20 mouse cellular contexts compared by ENCODE assay signal in genomic region chr3:137715946-137716345, GRCm38 (mm10). TPM values are rescaled to one million over a fixed set of nuclear protein-coding genes. Genes with fewer than 3 reads are reported as not detected.
DNase-seq lines count a peak whose midpoint lies in the region; ATAC-seq and TF ChIP-seq lines count a peak whose summit lies in the region.
"Had no signal": no experiment of that assay in that cellular context is flagged by ENCODE, and none has a peak within 500 bp of the region (broad histone marks: within the 10 kb centered on the region; RNA-seq: fewer than 3 reads in every experiment).

No protein-coding gene starts in this region.

- no peaks in the 10 kb centered on the region for H3K4me1 ChIP-seq in lung, embryonic 14.5 days (ENCODE audit: insufficient read depth)
- no peaks in the 10 kb centered on the region for H3K4me1 ChIP-seq in lung, adult 2 months (ENCODE audit: control insufficient read depth, insufficient read depth, low read length)
- peaks cover 15% of the 10 kb centered on the region for H3K4me1 ChIP-seq in kidney, embryonic 16.5 days (ENCODE audit: insufficient read depth, low read length)
- H3K4me1 ChIP-seq: hindbrain, embryonic 13.5 days; limb, embryonic 15.5 days had no signal

- H3K36me3 ChIP-seq in lung, embryonic 14.5 days (ENCODE audit: insufficient read depth): no peaks in the 10 kb centered on the region
- H3K36me3 ChIP-seq in kidney, embryonic 16.5 days (ENCODE audit: insufficient read depth, low read length): no peaks in the 10 kb centered on the region
- H3K36me3 ChIP-seq: hindbrain, embryonic 13.5 days; limb, embryonic 15.5 days had no signal

- DNase-seq in lung, embryonic 14.5 days: peak; percentile 52
- DNase-seq in lung, adult 2 months: no peak
- DNase-seq in brain, embryonic 14.5 days (ENCODE audit: low read depth): peak; percentile 38
- no peak for DNase-seq in left cerebral cortex, adult 18-20 months (ENCODE audit: low spot score in 2 of 2)
- DNase-seq in B cell, adult 2 months: no peak
- DNase-seq in left cerebral cortex, adult 2 months (ENCODE audit: extremely low spot score in 1 of 2, low spot score in 2 of 2): no peak
- DNase-seq: cerebellum, adult 9-10 months; liver, postnatal 0 days; right cerebral cortex, postnatal 25 days had no signal

- peak; percentile 44; the same call in 1 of the 2 replicates for ATAC-seq in lung, embryonic 14.5 days (ENCODE audit: insufficient read depth)
- ATAC-seq in kidney, embryonic 16.5 days (ENCODE audit: low FRiP score, low TSS enrichment): peak; percentile 93
- ATAC-seq: intestine, embryonic 16.5 days; liver, postnatal 0 days; midbrain, embryonic 16.5 days had no signal

- H3K4me2 ChIP-seq in lung, embryonic 14.5 days: no peak overlapping the region
- H3K4me2 ChIP-seq in kidney, embryonic 16.5 days (replicated peaks; ENCODE audit: low read depth, low read length): no peak overlapping the region
- H3K4me2 ChIP-seq: forebrain, embryonic 13.5 days; hindbrain, embryonic 13.5 days; limb, embryonic 15.5 days had no signal

- intact Hi-C loops in left cerebral cortex, adult 2 months (cut with DNase I): no loop called here

- no peak for TF ChIP-seq POLR2A in lung, adult 2 months (IDR thresholded peaks at IDR 0.05; ENCODE audit: borderline replicate concordance, extremely low read depth, low read depth, low read length)
- TF ChIP-seq POLR2A in brain, embryonic 14.5 days (IDR thresholded peaks at IDR 0.05; ENCODE audit: borderline replicate concordance, extremely low read depth, insufficient read depth, insufficient read length, poor library complexity, severe bottlenecking): no peak

- no peaks in the 10 kb centered on the region for H3K27me3 ChIP-seq in lung, embryonic 14.5 days (ENCODE audit: insufficient read depth, low read length)
- H3K27me3 ChIP-seq in kidney, embryonic 16.5 days (ENCODE audit: insufficient read depth, low read length): no peaks in the 10 kb centered on the region
- H3K27me3 ChIP-seq: CH12.LX; forebrain, embryonic 13.5 days; hindbrain, embryonic 13.5 days; limb, embryonic 15.5 days had no signal

- H3K9me3 ChIP-seq in lung, embryonic 14.5 days (ENCODE audit: low read depth, low read length): no peaks in the 10 kb centered on the region
- no peaks in the 10 kb centered on the region for H3K9me3 ChIP-seq in kidney, embryonic 16.5 days (ENCODE audit: low read length)
- H3K9me3 ChIP-seq: forebrain, embryonic 13.5 days; hindbrain, embryonic 13.5 days; limb, embryonic 15.5 days had no signal

- H3K9ac ChIP-seq in lung, embryonic 14.5 days: no peak overlapping the region
- no peak overlapping the region for H3K9ac ChIP-seq in kidney, embryonic 16.5 days (replicated peaks; ENCODE audit: low read length)
- H3K9ac ChIP-seq: forebrain, embryonic 13.5 days; hindbrain, embryonic 13.5 days; limb, embryonic 15.5 days; liver, postnatal 0 days had no signal

- WGBS in lung, embryonic 14.5 days: 13% methylated on average over 2 of the region's 2 CpGs
- WGBS in lung, adult 2 months: 37% methylated on average over 2 of the region's 2 CpGs
- 0% methylated on average over 2 of the region's 2 CpGs for WGBS in kidney, embryonic 16.5 days

- no peak overlapping the region for H3K4me3 ChIP-seq in lung, embryonic 14.5 days (ENCODE audit: low read depth, low read length)
- H3K4me3 ChIP-seq in lung, adult 2 months (replicated peaks; ENCODE audit: extremely low read depth, low read depth, low read length): no peak overlapping the region
- no peak overlapping the region for H3K4me3 ChIP-seq in kidney, embryonic 16.5 days (ENCODE audit: low read length)
- H3K4me3 ChIP-seq in left cerebral cortex, adult 2 months: no peak overlapping the region
- H3K4me3 ChIP-seq: forebrain, embryonic 13.5 days; hindbrain, embryonic 13.5 days; limb, embryonic 15.5 days had no signal

- no peak overlapping the region for H3K27ac ChIP-seq in lung, embryonic 14.5 days (ENCODE audit: low read depth)
- peak overlapping the region; percentile 59 for H3K27ac ChIP-seq in kidney, embryonic 16.5 days (ENCODE audit: low read length)
- no peak overlapping the region for H3K27ac ChIP-seq in left cerebral cortex, adult 2 months
- H3K27ac ChIP-seq: forebrain, embryonic 13.5 days; hindbrain, embryonic 13.5 days; limb, embryonic 15.5 days had no signal

- no peak for TF ChIP-seq CTCF in lung, embryonic 14.5 days (IDR thresholded peaks at IDR 0.05; ENCODE audit: low read depth)
- no peak for TF ChIP-seq CTCF in lung, adult 2 months (IDR thresholded peaks at IDR 0.05; ENCODE audit: insufficient read depth, low read length)
- TF ChIP-seq CTCF in brain, embryonic 14.5 days (IDR thresholded peaks at IDR 0.05; ENCODE audit: borderline replicate concordance, extremely low read depth, insufficient read depth, insufficient read length): no peak
- TF ChIP-seq CTCF in left cerebral cortex, adult 2 months (IDR thresholded peaks at IDR 0.05): no peak

RNA-seq across cellular contexts. Expression of gene Gm21962, which starts 44.6 kb away (rescaled TPM):
- not detected in 2 replicates for polyA plus RNA-seq in lung, embryonic 14.5 days (2014; fragmentation: Nextera tagmentation; extraction: Ambion mirVana)
- not detected in 2 replicates for polyA plus RNA-seq in lung, adult 2 months (2012; rRNA removed)
- polyA plus RNA-seq in brain, embryonic 14.5 days (2012; rRNA removed): not detected in 2 replicates
- polyA plus RNA-seq in kidney, embryonic 16.5 days (2015; fragmentation: Nextera tagmentation; extraction: Ambion mirVana): not detected in 2 replicates
- total RNA-seq in left cerebral cortex, adult 18-20 months (2021): not detected
- not detected for total RNA-seq in left cerebral cortex, adult 2 months (2021)
- total RNA-seq: CH12.LX; heart, postnatal 10 days; layer of hippocampus, postnatal 25 days had no signal
- polyA plus RNA-seq: forebrain, embryonic 13.5 days; gonadal fat pad, adult 2 months; hindbrain, embryonic 13.5 days; intestine, embryonic 16.5 days; limb, embryonic 15.5 days; liver, postnatal 0 days; midbrain, embryonic 16.5 days; neural tube, embryonic 11.5 days had no signal

Comparison
In these comparisons a context has a peak if more than half of its experiments do, and no peak if none do; other contexts are left out.
1. DNase-seq: peak in lung, embryonic 14.5 days (single experiment) and brain, embryonic 14.5 days (single experiment); none in lung, adult 2 months (single experiment), left cerebral cortex, adult 18-20 months (0 of 2), B cell, adult 2 months (0 of 2) and left cerebral cortex, adult 2 months (0 of 2).